Mouse (Mus musculus) hindbrain, embryonic 10.5 days (tissue): ENCODE results near the gene Derl3. TPM values are rescaled to one million over a fixed set of nuclear protein-coding genes. Genes with fewer than 3 reads are reported as not detected.

ENCODE experiments used
- DNase-seq: peaks from one replicate; pipeline ENCODE4 v3.0.0-alpha.2; 2017; ENCODE audit warnings: low spot score
- H3K27ac ChIP-seq: fragments of 300-500 bp; sonication (generic); 2 replicates; pipeline ENCODE4 v1.5.1; 2016; ENCODE audit warnings: mild to moderate bottlenecking, moderate library complexity
- H3K27me3 ChIP-seq: fragments of 300-500 bp; sonication (generic); 2 replicates; pipeline ENCODE4 v1.6.1; 2016; ENCODE audit warnings: mild to moderate bottlenecking; ENCODE audit not compliant: poor library complexity, insufficient read depth, severe bottlenecking
- H3K36me3 ChIP-seq: fragments of 300-500 bp; sonication (generic); 2 replicates; pipeline ENCODE4 v1.6.1; 2016; ENCODE audit warnings: mild to moderate bottlenecking, moderate library complexity
- H3K4me1 ChIP-seq: fragments of 300-500 bp; sonication (generic); replicated peaks from 2 replicates; pipeline ENCODE4 v1.6.1; 2016; ENCODE audit warnings: mild to moderate bottlenecking
- H3K4me3 ChIP-seq: fragments of 300-500 bp; sonication (generic); 2 replicates; pipeline ENCODE4 v1.5.1; 2016; ENCODE audit warnings: mild to moderate bottlenecking, moderate library complexity
- H3K9me3 ChIP-seq: fragments of 300-500 bp; sonication (generic); 2 replicates; pipeline ENCODE4 v1.6.1; 2016; ENCODE audit warnings: mild to moderate bottlenecking, moderate library complexity
- WGBS: fragments of 180-500 bp; shearing (Covaris S2); methylation state at CpG from one replicate; pipeline ENCODE4 v1.1.7; 2016; 5-methylcytosine and 5-hydroxymethylcytosine counted together
- polyA plus RNA-seq: library from polyadenylated mRNA; unstranded; fragments of >200 nt; fragmentation: Nextera tagmentation; extraction: Ambion mirVana; gene quantifications from 2 replicates; pipeline ENCODE4 v1.2.1, GENCODE M21; 2016

Derl3 gene
- polyA plus RNA-seq, 1 experiment from 2014 or later: 1.6 TPM

GRCm38 (mm10) chr10:75942736-75943477 lies 49.7 kb downstream of the Derl3 start, which contains the start of gene Vpreb3:
Gene Vpreb3 (plus strand): TSS chr10:75943057.
- Histone ChIP-seq H3K27ac (peak within 1 kb of the TSS; percentile 50), H3K9me3 (no peaks in the 10 kb centered on the region), H3K4me1 (peaks cover 43% of the 10 kb centered on the region), H3K4me3 (no peak within 1 kb of the TSS), H3K36me3 (no peaks in the 10 kb centered on the region), H3K27me3 (peaks cover 31% of the 10 kb centered on the region)
- DNase-seq: no peak
- 80% methylated on average over 15 of the region's 15 CpGs for WGBS

DNA sequence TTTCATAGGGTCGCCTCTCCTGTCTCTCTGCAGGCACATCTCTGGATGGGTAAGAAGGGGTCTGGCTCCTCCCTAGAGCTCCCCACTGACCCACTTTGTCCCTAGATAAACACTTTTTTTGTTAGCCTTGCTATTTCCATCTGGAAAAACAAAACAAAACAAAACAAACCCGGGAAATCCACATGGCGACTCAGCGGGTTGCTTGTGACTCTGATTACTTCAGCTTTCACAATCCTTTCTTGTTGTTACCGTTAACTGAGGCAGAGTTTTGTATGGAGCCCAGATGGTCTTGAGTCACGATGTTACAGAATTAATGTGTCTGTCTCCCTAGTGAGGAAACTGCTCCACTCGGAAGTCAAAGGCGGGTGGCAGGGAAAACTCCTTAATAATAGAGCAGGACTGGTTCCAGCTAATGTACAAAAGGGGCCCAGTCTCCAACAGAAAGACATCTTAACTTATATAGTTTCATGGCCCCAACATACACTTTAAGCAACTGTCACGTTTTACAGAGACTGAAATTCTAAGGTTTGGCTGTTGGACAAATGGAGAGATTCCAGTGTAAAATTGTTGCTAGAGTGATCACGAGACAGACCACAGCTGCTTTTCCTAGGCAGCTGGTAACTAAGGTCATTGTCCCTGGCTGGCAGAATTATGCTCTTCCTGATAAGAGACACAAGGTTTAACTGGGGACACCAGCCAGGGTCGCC lies 51.0 kb downstream of the Derl3 start:
- WGBS: 26% methylated on average over 11 of the region's 11 CpGs
- no peak for DNase-seq

GRCm38 (mm10) chr10:75945213-75945612 lies 52.0 kb downstream of the Derl3 start:
- Histone ChIP-seq H3K4me3 (no peak overlapping the region), H3K36me3 (no peaks in the 10 kb centered on the region), H3K4me1 (peaks cover 34% of the 10 kb centered on the region), H3K9me3 (no peaks in the 10 kb centered on the region), H3K27ac (no peak overlapping the region), H3K27me3 (peaks cover 33% of the 10 kb centered on the region)
- DNase-seq: no peak
- 92% methylated on average over 7 of the region's 7 CpGs for WGBS

More for the DNA sequence above, 51.0 kb downstream of the Derl3 start:
- Histone ChIP-seq H3K27ac (peak overlapping the region; percentile 50), H3K4me1 (peaks cover 40% of the 10 kb centered on the region), H3K9me3 (no peaks in the 10 kb centered on the region), H3K36me3 (no peaks in the 10 kb centered on the region), H3K27me3 (peaks cover 33% of the 10 kb centered on the region), H3K4me3 (no peak overlapping the region)

Other genes starting within 250 kb of the Derl3 start
- gene Susd2, start 249.4 kb upstream of the Derl3 start, polyA plus RNA-seq: 2.0 and 3.0 TPM in 2 replicates
- 36.8 and 38.4 TPM in 2 replicates for gene Cabin1, start 129.1 kb upstream of the Derl3 start, polyA plus RNA-seq
- 94.1 and 95.3 TPM in 2 replicates for gene Ddt, start 120.0 kb upstream of the Derl3 start, polyA plus RNA-seq
- not detected in 2 replicates for gene Gm20441, start 112.5 kb upstream of the Derl3 start, polyA plus RNA-seq
- gene Gstt3, start 112.0 kb upstream of the Derl3 start, polyA plus RNA-seq: 1.4 and 1.9 TPM in 2 replicates
- gene Gstt1, start 94.8 kb upstream of the Derl3 start, polyA plus RNA-seq: 3.8 and 4.1 TPM in 2 replicates
- gene Gstt4, start 70.9 kb upstream of the Derl3 start, polyA plus RNA-seq: not detected in 2 replicates
- 7.9 and 8.5 TPM in 2 replicates for gene Gstt2, start 56.0 kb upstream of the Derl3 start, polyA plus RNA-seq
- 2,694 and 3,395 TPM in 2 replicates for gene Mif, start 33.2 kb upstream of the Derl3 start, polyA plus RNA-seq
- 284 and 332 TPM in 2 replicates for gene Smarcb1, start 28.2 kb downstream of the Derl3 start, polyA plus RNA-seq
- gene Chchd10, start 39.7 kb downstream of the Derl3 start, polyA plus RNA-seq: 9.3 and 13.1 TPM in 2 replicates
- 31.0 and 41.3 TPM in 2 replicates for gene Mmp11, start 43.1 kb downstream of the Derl3 start, polyA plus RNA-seq
- 0.85 and 1.6 TPM in 2 replicates for gene Gm867, start 47.3 kb downstream of the Derl3 start, polyA plus RNA-seq
- 0.37 and 0.61 TPM in 2 replicates for gene Vpreb3, start 49.6 kb downstream of the Derl3 start, polyA plus RNA-seq
- not detected in 2 replicates for gene Gm5134, start 61.1 kb downstream of the Derl3 start, polyA plus RNA-seq
- gene Zfp280b, start 139.2 kb downstream of the Derl3 start, polyA plus RNA-seq: 29.7 and 37.6 TPM in 2 replicates
- not detected in 2 replicates for gene Slc5a4b, start 217.5 kb downstream of the Derl3 start, polyA plus RNA-seq